Mouse (Mus musculus): ENCODE data around the gene Pax4. TPM values are rescaled to one million over a fixed set of nuclear protein-coding genes. Genes with fewer than 3 reads are reported as not detected.

Gene Pax4
- polyA plus RNA-seq (2012), result not detected in 2 replicates

- H3K4me1 ChIP-seq (ENCODE audit: control insufficient read depth), result no peaks in the 10 kb centered on the region
- no peaks in the 10 kb centered on the region for H3K9me3 ChIP-seq (ENCODE audit: control insufficient read depth, low read length)
- peaks cover 57% of the 10 kb centered on the region for H3K27me3 ChIP-seq (ENCODE audit: control insufficient read depth)
These were observed at the start of gene Pax4 for GRCm38 (mm10) chr6:28449253-28449652. Gene Pax4 (minus strand): TSS chr6:28449353.

GRCm38 (mm10) chr6:28497837-28498236 is 48.7 kb upstream of the Pax4 start:
- no peaks in the 10 kb centered on the region for H3K9me3 ChIP-seq (ENCODE audit: control insufficient read depth, low read length)

More at GRCm38 (mm10) chr6:28449253-28449652, at the start of gene Pax4:
- TF ChIP-seq TAL1 (IDR thresholded peaks at IDR 0.05; ENCODE audit: low read length), result no peak
- TF ChIP-seq GATA1 (IDR thresholded peaks at IDR 0.05; ENCODE audit: low read length), result no peak
- Histone ChIP-seq H3K4me3 (replicated peaks) (no peak within 1 kb of the TSS), H3K36me3 (ENCODE audit: control insufficient read depth) (no peaks in the 10 kb centered on the region)

GRCm38 (mm10) chr6:28491198-28491597 is 42.0 kb upstream of the Pax4 start:
- Histone ChIP-seq H3K27me3 (ENCODE audit: control insufficient read depth) (no peaks in the 10 kb centered on the region), H3K4me1 (ENCODE audit: control insufficient read depth) (peaks cover 1% of the 10 kb centered on the region), H3K4me3 (replicated peaks) (no peak overlapping the region), H3K9me3 (ENCODE audit: control insufficient read depth, low read length) (no peaks in the 10 kb centered on the region), H3K36me3 (ENCODE audit: control insufficient read depth) (peaks cover 45% of the 10 kb centered on the region)
- TF ChIP-seq GATA1 (IDR thresholded peaks at IDR 0.05; ENCODE audit: low read length) (no peak), TAL1 (IDR thresholded peaks at IDR 0.05; ENCODE audit: low read length) (no peak)

More at GRCm38 (mm10) chr6:28497837-28498236, 48.7 kb upstream of the Pax4 start:
- H3K27me3 ChIP-seq (ENCODE audit: control insufficient read depth), result no peaks in the 10 kb centered on the region
- no peak overlapping the region for H3K4me3 ChIP-seq (replicated peaks)
- H3K4me1 ChIP-seq (ENCODE audit: control insufficient read depth), result peaks cover 2% of the 10 kb centered on the region; the same call in 1 of the 2 replicates
- peaks cover 8% of the 10 kb centered on the region for H3K36me3 ChIP-seq (ENCODE audit: control insufficient read depth)
- TF ChIP-seq TAL1 (IDR thresholded peaks at IDR 0.05; ENCODE audit: low read length), result no peak
- TF ChIP-seq GATA1 (IDR thresholded peaks at IDR 0.05; ENCODE audit: low read length), result no peak

- no peak for TF ChIP-seq GATA1 (IDR thresholded peaks at IDR 0.05; ENCODE audit: low read length)
- no peak for TF ChIP-seq TAL1 (IDR thresholded peaks at IDR 0.05; ENCODE audit: low read length)
- H3K9me3 ChIP-seq (ENCODE audit: control insufficient read depth, low read length), result no peaks in the 10 kb centered on the region
- no peak overlapping the region for H3K4me3 ChIP-seq (replicated peaks)
- H3K4me1 ChIP-seq (ENCODE audit: control insufficient read depth), result peaks cover 5% of the 10 kb centered on the region
- H3K36me3 ChIP-seq (ENCODE audit: control insufficient read depth), result peaks cover 49% of the 10 kb centered on the region
- no peaks in the 10 kb centered on the region for H3K27me3 ChIP-seq (ENCODE audit: control insufficient read depth)
These were observed 41.5 kb upstream of the Pax4 start for GRCm38 (mm10) chr6:28490612-28491011.

- no peak overlapping the region for H3K4me3 ChIP-seq (replicated peaks)
- H3K27me3 ChIP-seq (ENCODE audit: control insufficient read depth), result no peaks in the 10 kb centered on the region
- H3K36me3 ChIP-seq (ENCODE audit: control insufficient read depth), result peaks cover 59% of the 10 kb centered on the region
- H3K9me3 ChIP-seq (ENCODE audit: control insufficient read depth, low read length), result no peaks in the 10 kb centered on the region
- peaks cover 17% of the 10 kb centered on the region for H3K4me1 ChIP-seq (ENCODE audit: control insufficient read depth)
- TF ChIP-seq TAL1 (IDR thresholded peaks at IDR 0.05; ENCODE audit: low read length), result no peak
- TF ChIP-seq GATA1 (IDR thresholded peaks at IDR 0.05; ENCODE audit: low read length), result no peak
These were observed 39.2 kb upstream of the Pax4 start for GRCm38 (mm10) chr6:28488204-28488851.

GRCm38 (mm10) chr6:28486905-28487304 is 37.8 kb upstream of the Pax4 start:
- H3K9me3 ChIP-seq (ENCODE audit: control insufficient read depth, low read length), result no peaks in the 10 kb centered on the region
- no peaks in the 10 kb centered on the region for H3K27me3 ChIP-seq (ENCODE audit: control insufficient read depth)
- TF ChIP-seq TAL1 (IDR thresholded peaks at IDR 0.05; ENCODE audit: low read length), result no peak
- TF ChIP-seq GATA1 (IDR thresholded peaks at IDR 0.05; ENCODE audit: low read length), result no peak
- H3K4me3 ChIP-seq (replicated peaks), result no peak overlapping the region
- H3K36me3 ChIP-seq (ENCODE audit: control insufficient read depth), result peaks cover 51% of the 10 kb centered on the region
- H3K4me1 ChIP-seq (ENCODE audit: control insufficient read depth), result peaks cover 30% of the 10 kb centered on the region

- peaks cover 34% of the 10 kb centered on the region for H3K4me1 ChIP-seq (ENCODE audit: control insufficient read depth)
- no peaks in the 10 kb centered on the region for H3K27me3 ChIP-seq (ENCODE audit: control insufficient read depth)
- TF ChIP-seq TAL1 (IDR thresholded peaks at IDR 0.05; ENCODE audit: low read length) (no peak), GATA1 (IDR thresholded peaks at IDR 0.05; ENCODE audit: low read length) (no peak)
- H3K9me3 ChIP-seq (ENCODE audit: control insufficient read depth, low read length), result no peaks in the 10 kb centered on the region
- H3K4me3 ChIP-seq (replicated peaks), result no peak overlapping the region
- peaks cover 54% of the 10 kb centered on the region for H3K36me3 ChIP-seq (ENCODE audit: control insufficient read depth)
These were observed 37.3 kb upstream of the Pax4 start for GRCm38 (mm10) chr6:28486471-28486870.

GRCm38 (mm10) chr6:28486008-28486407 is 36.9 kb upstream of the Pax4 start:
- H3K4me3 ChIP-seq (replicated peaks), result no peak overlapping the region
- H3K27me3 ChIP-seq (ENCODE audit: control insufficient read depth), result no peaks in the 10 kb centered on the region
- no peaks in the 10 kb centered on the region for H3K9me3 ChIP-seq (ENCODE audit: control insufficient read depth, low read length)
- no peak for TF ChIP-seq GATA1 (IDR thresholded peaks at IDR 0.05; ENCODE audit: low read length)
- peaks cover 50% of the 10 kb centered on the region for H3K36me3 ChIP-seq (ENCODE audit: control insufficient read depth)
- peaks cover 39% of the 10 kb centered on the region for H3K4me1 ChIP-seq (ENCODE audit: control insufficient read depth)

- Histone ChIP-seq H3K9me3 (ENCODE audit: control insufficient read depth, low read length) (no peaks in the 10 kb centered on the region), H3K4me3 (replicated peaks) (no peak overlapping the region), H3K36me3 (ENCODE audit: control insufficient read depth) (peaks cover 25% of the 10 kb centered on the region), H3K27me3 (ENCODE audit: control insufficient read depth) (no peaks in the 10 kb centered on the region), H3K4me1 (ENCODE audit: control insufficient read depth) (peaks cover 56% of the 10 kb centered on the region)
- TF ChIP-seq GATA1 (IDR thresholded peaks at IDR 0.05; ENCODE audit: low read length) (no peak), TAL1 (IDR thresholded peaks at IDR 0.05; ENCODE audit: low read length) (no peak)
These were observed 33.7 kb upstream of the Pax4 start for GRCm38 (mm10) chr6:28482711-28483315.
